Mouse (Mus musculus): ENCODE measurements around the gene Galr3.
"Not testable (repeated sequence)": the region's sequence is repeated elsewhere in the genome, so short reads cannot be mapped to it uniquely, and the experiment has no call there.

Gene Galr3

GRCm38 (mm10) chr15:79027291-79028205, 14.1 kb upstream of the Galr3 start:
- peak; percentile 49 for DNase-seq

- peak; percentile 95 for DNase-seq
These were observed 13.4 kb upstream of the Galr3 start, which contains the start of gene H1f0 for GRCm38 (mm10) chr15:79028237-79028738. Gene H1f0, plus strand, starts transcription at chr15:79028450.

- DNase-seq = no peak
These were observed 12.7 kb upstream of the Galr3 start for GRCm38 (mm10) chr15:79028823-79029484.

GRCm38 (mm10) chr15:79029519-79030241, 12.0 kb upstream of the Galr3 start:
- peak; percentile 50 for DNase-seq

GRCm38 (mm10) chr15:79030551-79031435, 10.9 kb upstream of the Galr3 start:
- peak; percentile 97 for DNase-seq

- not testable (repeated sequence) for DNase-seq
These were observed 9.8 kb upstream of the Galr3 start for GRCm38 (mm10) chr15:79031908-79032307.

GRCm38 (mm10) chr15:79037913-79038328, 3.8 kb upstream of the Galr3 start:
- DNase-seq = peak; percentile 79

GRCm38 (mm10) chr15:79038331-79038730, 3.4 kb upstream of the Galr3 start:
- no peak for DNase-seq

- DNase-seq = peak; percentile 89
These were observed 2.8 kb upstream of the Galr3 start for GRCm38 (mm10) chr15:79038853-79039252.

- DNase-seq = peak; percentile 65
These were observed 926 bp upstream of the Galr3 start for GRCm38 (mm10) chr15:79040501-79041416.

- DNase-seq = peak; percentile 65
These were observed 1.2 kb downstream of the Galr3 start for GRCm38 (mm10) chr15:79042721-79043491.

- peak; percentile 84 for DNase-seq
These were observed 3.2 kb downstream of the Galr3 start for GRCm38 (mm10) chr15:79044837-79045236.

- no peak for DNase-seq
These were observed 6.5 kb downstream of the Galr3 start for GRCm38 (mm10) chr15:79048186-79048585.

GRCm38 (mm10) chr15:79050160-79050845, 8.6 kb downstream of the Galr3 start:
- DNase-seq = peak; percentile 69

- no peak for DNase-seq
These were observed 9.3 kb downstream of the Galr3 start for GRCm38 (mm10) chr15:79050964-79051363.

GRCm38 (mm10) chr15:79051461-79052360, 10.0 kb downstream of the Galr3 start:
- no peak for DNase-seq

GRCm38 (mm10) chr15:79052366-79052765, 10.7 kb downstream of the Galr3 start:
- no peak for DNase-seq

- no peak for DNase-seq
These were observed 14.9 kb downstream of the Galr3 start for GRCm38 (mm10) chr15:79056601-79057000.
